Mouse (Mus musculus) bone marrow macrophage, adult 2 months (primary cell): Measurements from ENCODE around the gene Vars.

Experiments used
- CTCF ChIP-seq: IDR thresholded peaks from 2 replicates; pipeline ENCODE4 v1.5.1; 2012; ENCODE audit warnings: low read depth, mild to moderate bottlenecking, low read length, moderate library complexity
- POLR2A ChIP-seq: IDR thresholded peaks from 2 replicates; pipeline ENCODE4 v1.6.1; 2012; ENCODE audit warnings: mild to moderate bottlenecking, low read depth, low read length, borderline replicate concordance

GRCm38 (mm10) chr17:35064951-35065947 is 64.5 kb downstream of the Vars start, which contains the start of gene Ly6g6c:
- TF ChIP-seq POLR2A, result no peak
- TF ChIP-seq CTCF, result no peak
